Mouse (Mus musculus): ENCODE measurements around the gene Mettl22.
A peak's percentile ranks its signal among the peaks of the same experiment; 100 is the strongest.

The Mettl22 gene

GRCm38 (mm10) chr16:8512830-8513229 lies 42.2 kb downstream of the Mettl22 start:
- no peak for DNase-seq (ENCODE audit: low spot score in 2 of 2)

GRCm38 (mm10) chr16:8513236-8513906 lies 42.8 kb downstream of the Mettl22 start, which contains the start of gene Abat:
Abat (plus strand) TSS chr16:8513429.
- DNase-seq (ENCODE audit: low spot score in 2 of 2) = peak; percentile 78 to 89

GRCm38 (mm10) chr16:8514180-8514579 lies 43.6 kb downstream of the Mettl22 start:
- no peak for DNase-seq (ENCODE audit: low spot score in 2 of 2)

GRCm38 (mm10) chr16:8520525-8520924 lies 49.9 kb downstream of the Mettl22 start:
- no peak for DNase-seq (ENCODE audit: low spot score in 2 of 2)

- DNase-seq (ENCODE audit: low spot score in 2 of 2) = no peak
These were observed 50.7 kb downstream of the Mettl22 start for GRCm38 (mm10) chr16:8521322-8521721.

GRCm38 (mm10) chr16:8523480-8524144 lies 53.0 kb downstream of the Mettl22 start:
- DNase-seq (ENCODE audit: low spot score in 2 of 2) = no peak

- no peak for DNase-seq (ENCODE audit: low spot score in 2 of 2)
These were observed 53.7 kb downstream of the Mettl22 start for GRCm38 (mm10) chr16:8524163-8524847.

- DNase-seq (ENCODE audit: low spot score in 2 of 2) = no peak
These were observed 54.7 kb downstream of the Mettl22 start for GRCm38 (mm10) chr16:8525293-8525692.

- no peak for DNase-seq (ENCODE audit: low spot score in 2 of 2)
These were observed 55.3 kb downstream of the Mettl22 start for GRCm38 (mm10) chr16:8525877-8526276.

- no peak for DNase-seq (ENCODE audit: low spot score in 2 of 2)
These were observed 58.8 kb downstream of the Mettl22 start for GRCm38 (mm10) chr16:8529389-8529788.

GRCm38 (mm10) chr16:8530018-8530417 lies 59.4 kb downstream of the Mettl22 start:
- no peak for DNase-seq (ENCODE audit: low spot score in 2 of 2)

- DNase-seq (ENCODE audit: low spot score in 2 of 2) = no peak
These were observed 61.9 kb downstream of the Mettl22 start for GRCm38 (mm10) chr16:8532461-8532860.

- no peak for DNase-seq (ENCODE audit: low spot score in 2 of 2)
These were observed 62.3 kb downstream of the Mettl22 start for GRCm38 (mm10) chr16:8532894-8533293.

- no peak for DNase-seq (ENCODE audit: low spot score in 2 of 2)
These were observed 62.9 kb downstream of the Mettl22 start for GRCm38 (mm10) chr16:8533477-8533876.

GRCm38 (mm10) chr16:8534466-8535200 lies 64.0 kb downstream of the Mettl22 start:
- no peak for DNase-seq (ENCODE audit: low spot score in 2 of 2)

- DNase-seq (ENCODE audit: low spot score in 2 of 2) = no peak
These were observed 64.8 kb downstream of the Mettl22 start for GRCm38 (mm10) chr16:8535411-8535810.

- no peak for DNase-seq (ENCODE audit: low spot score in 2 of 2)
These were observed 68.7 kb downstream of the Mettl22 start for GRCm38 (mm10) chr16:8539150-8539865.
